ENCODE assay signal across 8 mouse cellular contexts in genomic region chr6:126163861-126164755, GRCm38 (mm10). TPM values are rescaled to one million over a fixed set of nuclear protein-coding genes. Genes with fewer than 3 reads are reported as not detected.
DNase-seq lines count a peak whose midpoint lies in the region; ATAC-seq lines count a peak whose summit lies in the region.

No protein-coding gene starts in this region.

- ATAC-seq in cerebellum, adult (ENCODE audit: insufficient number of reproducible peaks, low FRiP score, low TSS enrichment) = no peak
- ATAC-seq in heart, embryonic 14.5 days (ENCODE audit: insufficient number of reproducible peaks, insufficient read depth, low FRiP score, low read depth) = no peak
- no peak for ATAC-seq in limb, embryonic 13.5 days (ENCODE audit: low FRiP score, low read depth)
- peak; percentile 33; the same call in 1 of the 2 replicates for ATAC-seq in stomach, embryonic 14.5 days (ENCODE audit: insufficient number of reproducible peaks, insufficient read depth, low FRiP score, low read depth)

- under 1% methylated on average over 41 of the region's 41 CpGs for WGBS in heart, embryonic 14.5 days
- WGBS in limb, embryonic 13.5 days = under 1% methylated on average over 41 of the region's 41 CpGs
- under 1% methylated on average over 41 of the region's 41 CpGs for WGBS in stomach, embryonic 14.5 days

- H3K4me3 ChIP-seq in heart, embryonic 14.5 days (ENCODE audit: control insufficient read depth in 1 of 2, insufficient read depth in 1 of 2, low read depth in 1 of 2, low read length in 2 of 2) = peak overlapping the region; percentile 56 to 58
- peak overlapping the region; percentile 62 for H3K4me3 ChIP-seq in limb, embryonic 13.5 days
- H3K4me3 ChIP-seq in stomach, embryonic 14.5 days (ENCODE audit: low read depth, low read length) = peak overlapping the region; percentile 53

- H3K4me1 ChIP-seq in heart, embryonic 14.5 days (ENCODE audit: control insufficient read depth in 2 of 2, insufficient read depth in 2 of 2, low read length in 2 of 2) = peaks cover 27 to 51% of the 10 kb centered on the region in 2 experiments
- H3K4me1 ChIP-seq in limb, embryonic 13.5 days = peaks cover 68% of the 10 kb centered on the region
- H3K4me1 ChIP-seq in stomach, embryonic 14.5 days (ENCODE audit: control insufficient read depth, insufficient read depth, low read length) = peaks cover 17% of the 10 kb centered on the region

- peak overlapping the region in 1 of 2 experiments; percentile 62; a peak in 1 of 4 replicates for H3K27ac ChIP-seq in heart, embryonic 14.5 days (replicated peaks in 1 of 2; ENCODE audit: control insufficient read depth in 1 of 2, insufficient read depth in 1 of 2, low read depth in 2 of 2, low read length in 2 of 2)
- peak overlapping the region; percentile 77 for H3K27ac ChIP-seq in limb, embryonic 13.5 days
- H3K27ac ChIP-seq in stomach, embryonic 14.5 days (ENCODE audit: low read length) = peak overlapping the region; percentile 74; the same call in 1 of the 2 replicates

- no peaks in the 10 kb centered on the region for H3K9me3 ChIP-seq in heart, embryonic 14.5 days (ENCODE audit: control insufficient read depth, low read length)
- H3K9me3 ChIP-seq in limb, embryonic 13.5 days = no peaks in the 10 kb centered on the region
- H3K9me3 ChIP-seq in stomach, embryonic 14.5 days (ENCODE audit: control insufficient read depth, low read depth, low read length) = no peaks in the 10 kb centered on the region

- H3K27me3 ChIP-seq in heart, embryonic 14.5 days (ENCODE audit: control insufficient read depth, insufficient read depth, low read length) = peaks cover 6% of the 10 kb centered on the region; the same call in 1 of the 2 replicates
- H3K27me3 ChIP-seq in limb, embryonic 13.5 days = no peaks in the 10 kb centered on the region
- H3K27me3 ChIP-seq in stomach, embryonic 14.5 days (ENCODE audit: control insufficient read depth, insufficient read depth, low read length) = no peaks in the 10 kb centered on the region

- H3K4me2 ChIP-seq in heart, embryonic 14.5 days (ENCODE audit: low read length) = peak overlapping the region; percentile 81
- peak overlapping the region; percentile 86 for H3K4me2 ChIP-seq in limb, embryonic 13.5 days (replicated peaks)
- peak overlapping the region; percentile 87 for H3K4me2 ChIP-seq in stomach, embryonic 14.5 days (replicated peaks; ENCODE audit: low read depth, low read length)

- DNase-seq in cerebellum, adult 11-12 months = peak; percentile 46
- DNase-seq in cerebellum, adult 9-10 months = peak; percentile 39
- no peak for DNase-seq in adrenal gland, adult 2 months
- DNase-seq in spleen, postnatal 4 days (ENCODE audit: low spot score in 2 of 2) = no peak

- no peaks in the 10 kb centered on the region for H3K36me3 ChIP-seq in heart, embryonic 14.5 days (ENCODE audit: control insufficient read depth, insufficient read depth, low read length)
- no peaks in the 10 kb centered on the region for H3K36me3 ChIP-seq in limb, embryonic 13.5 days
- H3K36me3 ChIP-seq in stomach, embryonic 14.5 days (ENCODE audit: control insufficient read depth, insufficient read depth, low read length) = no peaks in the 10 kb centered on the region

- peak overlapping the region; percentile 68 for H3K9ac ChIP-seq in heart, embryonic 14.5 days (ENCODE audit: low read length)
- peak overlapping the region; percentile 75 for H3K9ac ChIP-seq in limb, embryonic 13.5 days
- peak overlapping the region; percentile 37 for H3K9ac ChIP-seq in stomach, embryonic 14.5 days (replicated peaks; ENCODE audit: low read depth, low read length)

RNA-seq across cellular contexts. Expression of gene Ntf3, which starts 2.6 kb away (rescaled TPM):
- 7.7 and 8.5 TPM in 2 replicates for polyA plus RNA-seq in heart, embryonic 14.5 days (2014; fragmentation: Nextera tagmentation; extraction: Ambion mirVana)
- 23.3 and 26.2 TPM in 2 replicates for polyA plus RNA-seq in limb, embryonic 13.5 days (2015; fragmentation: Nextera tagmentation; extraction: Ambion mirVana)
- 13.8 and 15.8 TPM in 2 replicates for polyA plus RNA-seq in stomach, embryonic 14.5 days (2014; fragmentation: Nextera tagmentation; extraction: Ambion mirVana)
- 1 to 10 TPM; 2.2 to 3.2 TPM for total RNA-seq in adrenal gland, adult 2 months (2021)
- 0.82 and 1.0 TPM in 2 replicates for polyA plus RNA-seq in adrenal gland, adult 2 months (2012; rRNA removed)

Comparison
In these comparisons a context has a peak if more than half of its experiments do, and no peak if none do; other contexts are left out.
1. DNase-seq: peak in cerebellum, adult 11-12 months (single experiment) and cerebellum, adult 9-10 months (single experiment); none in adrenal gland, adult 2 months (single experiment) and spleen, postnatal 4 days (0 of 2).
2. Peak in every context shown above with its lines, with median percentiles within 50 percentile points of each other: H3K4me2 ChIP-seq, H3K4me3 ChIP-seq and H3K9ac ChIP-seq.